ENCODE assay signal across 9 mouse cellular contexts in genomic region chr7:121391225-121391983, GRCm38 (mm10). TPM values are rescaled to one million over a fixed set of nuclear protein-coding genes. Genes with fewer than 3 reads are reported as not detected.
DNase-seq lines count a peak whose midpoint lies in the region; ATAC-seq lines count a peak whose summit lies in the region.
"Had no signal": no experiment of that assay in that cellular context is flagged by ENCODE, and none has a peak within 500 bp of the region (broad histone marks: within the 10 kb centered on the region; RNA-seq: fewer than 3 reads in every experiment).

Gene Hs3st2, plus strand, starts transcription at chr7:121391859.

- DNase-seq in cerebellum, postnatal 10 days, result peak; percentile 66 to 74
- DNase-seq in cerebellum, adult 11-12 months, result no peak
- DNase-seq in adrenal gland, postnatal 25 days, result peak; percentile 50
- DNase-seq in forebrain, embryonic 14.5 days (ENCODE audit: low spot score), result peak; percentile 67
- peak; percentile 77 for DNase-seq in neural tube, embryonic 10.5 days (ENCODE audit: extremely low spot score, low spot score)

- no peak within 1 kb of the TSS for H3K27ac ChIP-seq in forebrain, embryonic 14.5 days (ENCODE audit: low read depth, low read length)
- H3K27ac ChIP-seq in intestine, embryonic 15.5 days, result no peak within 1 kb of the TSS
- no peak within 1 kb of the TSS for H3K27ac ChIP-seq in limb, embryonic 12.5 days
- H3K27ac ChIP-seq in stomach, embryonic 16.5 days (ENCODE audit: low read length), result no peak within 1 kb of the TSS
- H3K27ac ChIP-seq: macrophage had no signal

- H3K27me3 ChIP-seq in forebrain, embryonic 14.5 days (replicated peaks; ENCODE audit: control insufficient read depth, insufficient read depth, low read length), result peaks cover 41% of the 10 kb centered on the region
- peaks cover 41% of the 10 kb centered on the region for H3K27me3 ChIP-seq in intestine, embryonic 15.5 days (replicated peaks)
- peaks cover 68% of the 10 kb centered on the region for H3K27me3 ChIP-seq in limb, embryonic 12.5 days
- peaks cover 35% of the 10 kb centered on the region for H3K27me3 ChIP-seq in stomach, embryonic 16.5 days (ENCODE audit: control insufficient read depth, insufficient read depth, low read length)

- peak within 1 kb of the TSS; percentile 62 for H3K4me2 ChIP-seq in forebrain, embryonic 14.5 days (ENCODE audit: low read length)
- H3K4me2 ChIP-seq in intestine, embryonic 15.5 days (replicated peaks), result peak within 1 kb of the TSS; percentile 52
- H3K4me2 ChIP-seq in limb, embryonic 12.5 days, result peak within 1 kb of the TSS; percentile 56
- H3K4me2 ChIP-seq in stomach, embryonic 16.5 days (ENCODE audit: low read depth, low read length), result peak within 1 kb of the TSS; percentile 36

- no peaks in the 10 kb centered on the region for H3K36me3 ChIP-seq in forebrain, embryonic 14.5 days (ENCODE audit: control insufficient read depth, insufficient read depth, low read length)
- no peaks in the 10 kb centered on the region for H3K36me3 ChIP-seq in intestine, embryonic 15.5 days
- H3K36me3 ChIP-seq in limb, embryonic 12.5 days, result no peaks in the 10 kb centered on the region
- no peaks in the 10 kb centered on the region for H3K36me3 ChIP-seq in stomach, embryonic 16.5 days (ENCODE audit: control insufficient read depth, insufficient read depth, low read length)

- WGBS in forebrain, embryonic 14.5 days, result 2% methylated on average over 22 of the region's 22 CpGs
- 2% methylated on average over 22 of the region's 22 CpGs for WGBS in intestine, embryonic 15.5 days
- 3% methylated on average over 22 of the region's 22 CpGs for WGBS in limb, embryonic 12.5 days
- 2% methylated on average over 22 of the region's 22 CpGs for WGBS in stomach, embryonic 16.5 days

- H3K9ac ChIP-seq in forebrain, embryonic 14.5 days (ENCODE audit: low read length), result peak within 1 kb of the TSS; percentile 50; the same call in 1 of the 2 replicates
- no peak within 1 kb of the TSS for H3K9ac ChIP-seq in intestine, embryonic 15.5 days
- no peak within 1 kb of the TSS for H3K9ac ChIP-seq in limb, embryonic 12.5 days (replicated peaks)
- H3K9ac ChIP-seq in stomach, embryonic 16.5 days (ENCODE audit: low read length), result no peak within 1 kb of the TSS

- H3K4me3 ChIP-seq in forebrain, embryonic 14.5 days (ENCODE audit: low read depth, low read length), result peak within 1 kb of the TSS; percentile 39
- peak within 1 kb of the TSS; percentile 21 for H3K4me3 ChIP-seq in intestine, embryonic 15.5 days (replicated peaks)
- peak within 1 kb of the TSS; percentile 34 for H3K4me3 ChIP-seq in limb, embryonic 12.5 days (replicated peaks)
- H3K4me3 ChIP-seq in stomach, embryonic 16.5 days (replicated peaks; ENCODE audit: low read length), result peak within 1 kb of the TSS; percentile 18

- H3K9me3 ChIP-seq in forebrain, embryonic 14.5 days (replicated peaks; ENCODE audit: control insufficient read depth, low read length), result no peaks in the 10 kb centered on the region
- H3K9me3 ChIP-seq in intestine, embryonic 15.5 days, result no peaks in the 10 kb centered on the region
- no peaks in the 10 kb centered on the region for H3K9me3 ChIP-seq in limb, embryonic 12.5 days
- no peaks in the 10 kb centered on the region for H3K9me3 ChIP-seq in stomach, embryonic 16.5 days (replicated peaks; ENCODE audit: control insufficient read depth, low read length)

- ATAC-seq in forebrain, embryonic 14.5 days, result peak; percentile 62; the same call in 1 of the 2 replicates
- peak; percentile 28; the same call in 1 of the 2 replicates for ATAC-seq in intestine, embryonic 15.5 days
- ATAC-seq in limb, embryonic 12.5 days (ENCODE audit: insufficient number of reproducible peaks, insufficient read depth, low FRiP score, low TSS enrichment, low read depth), result peak; percentile 49; the same call in 1 of the 2 replicates
- ATAC-seq in stomach, embryonic 16.5 days (ENCODE audit: insufficient read depth, low FRiP score), result peak; percentile 41

- H3K4me1 ChIP-seq in forebrain, embryonic 14.5 days (ENCODE audit: control insufficient read depth, insufficient read depth, low read length), result peaks cover 4% of the 10 kb centered on the region
- H3K4me1 ChIP-seq in intestine, embryonic 15.5 days (replicated peaks), result peaks cover 8% of the 10 kb centered on the region; the same call in 1 of the 2 replicates
- H3K4me1 ChIP-seq in limb, embryonic 12.5 days (replicated peaks), result peaks cover 16% of the 10 kb centered on the region
- peaks cover 7% of the 10 kb centered on the region; the same call in 1 of the 2 replicates for H3K4me1 ChIP-seq in stomach, embryonic 16.5 days (ENCODE audit: control insufficient read depth, insufficient read depth, low read length)

RNA-seq across cellular contexts. Expression of gene Hs3st2, which starts in this region (rescaled TPM):
- 0.81 and 1.6 TPM in 2 replicates for total RNA-seq in adrenal gland, postnatal 25 days (2021)
- polyA plus RNA-seq in forebrain, embryonic 14.5 days (2014; fragmentation: Nextera tagmentation; extraction: Ambion mirVana), result 6.2 and 10.8 TPM in 2 replicates
- polyA plus RNA-seq in intestine, embryonic 15.5 days (2015; fragmentation: Nextera tagmentation; extraction: Ambion mirVana), result 0.58 and 0.63 TPM in 2 replicates
- polyA plus RNA-seq in limb, embryonic 12.5 days (2016; fragmentation: Nextera tagmentation; extraction: Ambion mirVana), result 0.45 and 0.80 TPM in 2 replicates
- 1.1 and 1.6 TPM in 2 replicates for polyA plus RNA-seq in stomach, embryonic 16.5 days (2015; fragmentation: Nextera tagmentation; extraction: Ambion mirVana)
- polyA plus RNA-seq: macrophage had no signal

Comparison
In these comparisons a context has a peak if more than half of its experiments do, and no peak if none do; other contexts are left out.
1. Peak in ATAC-seq, H3K4me3 ChIP-seq and H3K4me2 ChIP-seq in intestine, embryonic 15.5 days; RNA of the gene not detected or under 1 TPM.
2. Peak in ATAC-seq, H3K4me3 ChIP-seq and H3K4me2 ChIP-seq in limb, embryonic 12.5 days; RNA of the gene not detected or under 1 TPM.